Mouse (Mus musculus) erythroblast, adult 5-6 weeks (primary cell): ENCODE data around the gene Leap2. TPM values are rescaled to one million over a fixed set of nuclear protein-coding genes. Genes with fewer than 3 reads are reported as not detected.
A peak's percentile ranks its signal among the peaks of the same experiment; 100 is the strongest.
"Not testable (repeated sequence)": the region's sequence is repeated elsewhere in the genome, so short reads cannot be mapped to it uniquely, and the experiment has no call there.

ENCODE experiments used
- ATAC-seq: replicated peaks from 2 replicates; pipeline ENCODE4 v1.8.0; 2016; ENCODE audit warnings: moderate number of reproducible peaks, mild to moderate bottlenecking, moderate TSS enrichment, inconsistent platforms; ENCODE audit not compliant: poor library complexity, low FRiP score, severe bottlenecking
- total RNA-seq, 2 experiments: library from RNA; stranded (forward) in 1 of 2; stranded (reverse) in 1 of 2; fragments of 150-400 nt in 1 of 2; fragments of 200-764, 138-1000 nt in 1 of 2; gene quantifications; 2 replicates each; pipeline versions ENCODE4 v1.2.3 to v1.2.4; 2015 to 2017; ENCODE audit warnings: low replicate concordance in 2 of 2

Leap2 gene
- total RNA-seq, 2 experiments from 2014 or later: not detected

DNA sequence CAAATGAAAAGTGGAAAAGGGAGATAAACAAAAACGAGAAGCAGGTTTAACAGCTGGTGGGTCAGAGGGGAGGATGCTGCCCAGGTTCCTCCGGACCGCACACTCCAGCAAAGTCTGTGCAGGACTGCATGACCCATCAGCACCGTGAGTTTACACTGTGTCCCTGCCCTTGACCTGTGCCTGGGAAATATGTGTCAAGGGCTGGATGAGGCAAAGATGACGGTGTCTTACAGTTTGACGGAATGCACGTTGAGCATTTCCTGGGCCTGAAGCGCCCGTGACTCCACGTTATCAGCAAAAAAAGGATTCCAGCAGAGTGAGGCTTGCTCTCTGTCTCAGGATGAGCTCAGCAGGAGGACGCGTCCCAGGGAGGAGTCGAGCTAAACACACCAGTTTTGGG is 22.6 kb upstream of the Leap2 start:
- no peak for ATAC-seq

DNA sequence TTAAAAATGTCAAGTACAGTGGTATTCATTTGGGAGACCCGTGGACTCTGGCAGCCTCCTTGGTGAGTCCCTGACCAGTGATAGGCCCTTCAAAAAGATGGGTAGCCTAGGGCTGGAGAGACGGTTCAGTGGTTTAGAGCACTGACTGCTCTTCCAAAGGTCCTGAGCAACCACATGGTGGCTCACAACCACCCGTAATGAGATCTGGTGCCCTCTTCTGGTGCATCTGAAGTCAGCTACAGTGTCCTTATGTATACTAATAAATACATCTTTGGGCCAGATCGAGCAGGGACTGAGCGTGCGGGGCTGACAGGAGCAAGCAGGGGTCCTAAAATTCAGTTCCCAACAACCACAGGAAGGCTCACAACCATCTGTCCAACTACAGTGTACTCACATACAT is 20.9 kb upstream of the Leap2 start:
- ATAC-seq: no peak

DNA sequence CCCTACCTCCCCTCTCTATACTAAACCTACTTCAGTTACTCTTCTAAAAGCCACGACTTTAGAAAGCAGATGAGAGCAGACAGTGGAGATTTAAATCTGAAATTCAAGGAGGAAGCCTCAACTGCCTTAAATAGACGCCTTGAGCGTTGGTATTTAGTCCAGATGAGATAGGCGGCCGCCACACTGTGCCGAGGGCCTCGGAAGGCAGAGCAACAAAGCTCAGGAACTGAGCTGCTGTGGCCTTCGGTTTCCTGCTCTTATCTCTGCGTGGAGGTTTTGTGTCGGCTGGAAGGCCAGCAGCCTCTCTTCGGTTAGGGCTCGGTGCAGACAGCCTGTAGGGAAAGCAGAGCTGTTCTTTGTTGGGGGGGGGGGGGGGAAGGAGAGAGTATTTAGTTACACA is 19.0 kb upstream of the Leap2 start:
- ATAC-seq: no peak

DNA sequence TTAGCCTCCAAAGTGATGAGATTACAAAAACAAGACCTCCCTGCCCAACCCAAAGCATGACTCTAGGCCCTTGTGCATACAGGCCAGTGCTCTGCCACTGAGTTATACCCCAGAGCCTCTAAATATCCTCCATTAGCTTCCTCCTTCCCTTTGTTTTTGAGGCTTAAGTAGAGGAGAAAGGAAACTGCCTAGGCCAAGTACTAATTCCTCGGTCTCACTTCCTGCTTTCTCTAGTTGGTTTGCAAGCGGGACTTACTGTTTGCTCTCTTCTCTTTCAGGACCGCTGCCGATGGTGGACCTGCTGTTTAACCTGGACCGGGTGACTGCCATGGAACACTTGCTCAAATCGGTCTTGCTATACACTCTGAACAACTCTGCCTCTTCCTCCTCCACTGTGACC is 13.4 kb upstream of the Leap2 start:
- no peak for ATAC-seq

DNA sequence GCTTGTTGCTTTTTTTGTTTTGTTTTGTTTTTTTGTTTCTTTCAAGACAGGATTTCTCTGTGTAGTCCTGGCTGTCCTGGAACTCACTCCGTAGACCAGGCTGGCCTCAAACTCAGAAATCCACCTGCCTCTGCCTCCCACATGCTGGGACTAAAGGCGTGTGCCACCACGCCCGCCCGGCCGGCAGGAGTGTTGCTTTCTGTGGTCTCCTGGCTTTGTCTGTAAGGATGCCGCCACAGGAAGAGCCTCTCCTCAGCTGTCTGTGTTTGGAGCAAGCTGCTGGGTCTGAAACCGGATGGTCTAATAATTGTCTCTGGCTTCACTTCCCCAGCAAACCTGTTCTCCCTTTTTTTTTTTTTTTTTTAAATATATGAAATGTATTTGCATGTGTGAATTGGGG is 12.5 kb upstream of the Leap2 start:
- no peak for ATAC-seq

DNA sequence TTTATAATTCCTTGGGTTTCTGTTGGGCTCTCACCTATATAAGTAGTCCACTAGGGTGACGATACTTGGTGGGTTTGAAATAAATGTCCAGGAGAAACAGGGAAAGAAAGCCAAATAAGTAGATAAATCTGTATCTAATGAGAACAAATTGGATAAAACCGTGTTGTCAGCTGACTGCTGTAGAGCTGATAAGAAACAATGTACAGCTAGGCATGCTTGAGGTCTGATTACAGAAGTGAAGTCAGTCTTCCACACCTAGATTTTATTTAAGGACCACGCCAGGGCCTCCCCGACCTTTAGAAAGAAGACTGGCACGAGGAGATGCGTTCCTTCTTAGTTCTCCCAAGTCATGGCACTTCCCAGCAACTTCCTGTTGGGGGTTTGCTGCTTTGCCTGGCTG is 10.1 kb upstream of the Leap2 start:
- no peak for ATAC-seq

DNA sequence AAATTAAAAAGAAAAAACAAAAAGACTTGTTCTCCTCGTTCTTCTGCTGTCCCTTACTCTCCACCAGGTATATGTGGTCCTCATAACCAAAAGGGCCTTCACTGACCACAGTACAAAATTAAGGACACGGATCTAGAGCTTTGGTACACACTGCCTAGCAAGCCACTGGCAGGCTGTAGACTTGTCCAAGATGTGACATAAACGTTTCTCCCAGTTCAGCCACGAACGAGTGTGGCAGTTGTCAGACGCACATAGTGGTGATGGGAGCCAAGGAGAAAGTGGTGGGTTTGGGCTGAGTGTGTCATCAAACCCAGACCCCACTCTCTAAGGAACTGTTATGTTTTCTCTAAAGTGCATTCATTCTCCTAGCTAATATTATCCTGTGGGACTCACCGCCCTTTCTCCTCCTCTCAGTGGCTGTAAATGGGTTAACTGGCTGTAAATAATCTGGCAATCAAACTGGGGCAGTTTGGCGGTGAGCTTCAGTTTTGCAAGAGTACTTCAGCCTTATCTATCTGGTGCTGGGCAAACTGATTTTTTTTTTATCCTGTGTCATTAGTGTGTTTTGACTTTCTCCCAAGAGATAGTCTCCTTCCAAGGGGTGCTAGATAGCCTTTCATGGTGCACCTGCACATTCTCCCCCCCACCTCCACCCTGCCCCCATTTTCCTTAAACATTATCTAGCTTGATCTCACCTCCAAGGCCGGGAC is 8.5 kb upstream of the Leap2 start:
- ATAC-seq: peak; percentile 11

DNA sequence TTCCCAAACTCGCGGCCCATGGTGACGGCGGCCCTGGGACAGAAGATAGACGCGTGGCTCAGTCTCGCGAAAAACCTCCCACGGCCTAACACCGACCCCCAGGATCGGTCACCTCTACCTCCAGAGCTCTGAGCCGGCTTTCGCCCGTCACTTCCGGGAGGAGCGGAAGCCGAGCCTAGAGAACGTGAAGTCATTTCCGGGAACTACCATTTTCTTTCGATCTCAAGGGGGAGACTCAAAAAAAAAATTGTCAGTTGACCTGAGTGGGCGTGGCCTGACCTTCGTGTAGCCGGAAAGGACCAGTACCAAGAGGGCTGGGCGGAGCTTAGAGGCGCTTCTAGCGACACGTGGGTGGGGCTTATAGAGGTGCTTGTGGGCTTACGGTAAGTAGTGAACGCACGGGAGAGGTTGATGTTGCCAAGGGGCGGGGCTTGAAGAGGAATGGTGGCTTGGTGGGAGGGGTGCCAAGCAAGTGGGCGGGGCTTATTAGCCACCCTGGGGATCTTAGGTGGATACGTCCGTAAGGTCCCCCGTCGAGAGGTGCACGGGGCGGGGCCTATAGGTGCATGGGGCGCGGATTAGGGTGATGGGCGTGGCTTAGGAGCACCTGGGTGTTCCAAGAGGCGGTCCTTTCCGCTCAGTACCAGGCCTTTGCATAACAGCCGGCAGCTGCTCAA is 7.8 kb upstream of the Leap2 start, which contains the start of the genes Uqcrq and Gdf9:
Gene Uqcrq, minus strand, starts transcription at position 162 of the 677 bp plus-strand sequence.
Gene Gdf9, plus strand, starts transcription at position 354 of the 677 bp plus-strand sequence.
- peak; percentile 89 for ATAC-seq

DNA sequence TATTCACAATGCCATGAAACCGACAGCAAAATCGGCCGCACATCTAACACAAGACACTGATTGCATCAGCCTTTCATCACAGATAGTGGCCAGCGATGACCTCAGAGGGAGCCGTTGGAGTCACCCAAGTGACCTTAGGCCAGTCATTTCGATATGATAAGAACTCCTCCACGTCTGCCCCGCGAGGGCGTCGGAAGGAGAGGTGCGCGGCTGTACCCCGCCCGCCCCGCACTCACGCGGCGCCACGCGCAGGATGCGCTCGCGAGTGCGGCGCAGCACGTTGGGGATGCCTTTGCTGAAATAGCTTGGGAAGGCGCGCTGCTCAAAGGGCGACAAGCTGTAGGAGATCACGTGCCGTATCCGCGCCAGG is 7.3 kb upstream of the Leap2 start:
- ATAC-seq: peak; percentile 55

DNA sequence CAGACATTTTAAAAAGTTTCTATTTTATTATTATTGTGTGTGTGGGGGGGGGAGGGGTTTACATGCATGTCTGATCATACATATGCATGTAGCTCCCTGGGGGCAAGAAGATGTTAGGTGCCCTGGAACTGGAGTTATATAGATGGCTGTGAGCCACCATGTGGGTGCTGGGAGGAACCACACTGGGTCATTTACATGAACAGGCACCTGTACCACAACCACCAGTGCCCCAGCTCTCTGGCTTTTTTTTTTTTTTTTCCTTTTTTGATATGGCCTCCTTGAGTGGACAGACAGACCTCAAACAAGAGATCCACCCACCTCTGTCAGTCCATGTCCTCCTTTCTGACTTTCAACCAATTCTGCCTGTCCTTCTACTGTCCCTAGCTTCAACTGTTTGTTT is 6.2 kb upstream of the Leap2 start:
- no peak for ATAC-seq

DNA sequence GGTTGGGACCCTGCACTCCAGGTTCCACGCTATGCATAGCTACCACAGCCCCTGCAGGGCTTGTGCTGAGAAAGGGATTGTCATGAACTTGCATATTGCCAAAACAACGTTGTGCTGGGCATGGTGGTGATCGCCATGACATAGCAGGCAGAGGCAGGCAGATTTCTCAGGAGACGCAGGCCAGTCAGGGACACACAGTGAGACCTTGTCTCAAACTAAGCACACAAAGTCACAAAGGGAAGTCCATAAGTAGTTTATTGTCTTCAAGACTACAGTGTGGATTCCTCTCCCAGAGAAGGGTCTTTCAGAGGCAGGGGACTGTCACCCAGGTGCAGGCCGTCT is 5.7 kb upstream of the Leap2 start:
- no peak for ATAC-seq

DNA sequence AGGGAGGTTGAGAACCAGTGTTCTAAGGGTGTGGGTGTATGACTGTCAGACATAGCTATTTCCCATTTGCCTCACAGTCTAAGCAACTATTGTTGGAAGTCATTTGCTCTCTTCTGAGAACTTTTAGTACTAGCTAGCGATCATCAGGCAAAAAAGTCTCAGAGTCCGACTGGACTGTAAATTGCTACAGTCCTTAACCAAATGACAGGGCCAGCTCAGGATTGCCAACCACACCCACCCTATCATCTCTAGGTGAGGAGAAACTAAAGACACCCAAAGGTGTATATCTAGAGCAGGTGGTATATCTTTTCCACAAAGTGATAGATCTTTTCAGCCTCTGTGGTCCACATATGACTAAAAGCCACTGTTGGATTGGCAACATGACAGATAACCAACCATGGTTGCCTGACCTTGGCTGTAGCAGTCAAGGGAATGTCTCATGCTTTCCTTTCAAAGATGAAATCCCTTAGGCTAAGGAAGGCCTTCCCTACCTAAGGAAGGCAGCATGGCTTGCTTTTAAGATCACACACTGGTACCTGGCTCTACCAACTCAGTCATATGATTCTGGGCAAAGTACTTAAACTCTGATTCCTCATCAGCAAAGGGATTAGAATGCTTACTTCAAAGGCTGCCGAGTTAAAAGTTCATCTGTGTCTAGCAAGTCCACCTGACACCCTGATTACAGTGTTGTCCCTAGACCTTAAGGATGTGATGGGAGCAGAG is 5.2 kb upstream of the Leap2 start:
- no peak for ATAC-seq

DNA sequence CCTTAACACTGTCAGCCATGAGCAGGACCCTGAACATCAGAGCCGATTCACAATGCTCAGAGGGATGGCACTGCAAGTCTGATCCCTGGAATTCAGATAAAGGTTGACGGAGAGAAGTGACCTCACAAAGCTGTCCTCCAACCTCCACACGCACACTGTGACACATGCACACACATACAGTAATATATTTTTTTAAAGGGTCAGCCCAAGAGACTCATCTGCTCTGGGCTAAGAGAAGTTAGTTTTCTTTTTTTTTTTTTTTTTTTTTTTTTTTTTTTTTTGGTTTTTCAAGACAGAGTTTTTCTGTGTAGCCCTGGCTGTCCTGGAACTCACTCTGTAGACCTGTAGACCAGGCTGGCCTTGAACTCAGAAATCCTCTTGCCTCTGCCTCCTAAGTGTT is 3.9 kb upstream of the Leap2 start:
- ATAC-seq: not testable (repeated sequence)

DNA sequence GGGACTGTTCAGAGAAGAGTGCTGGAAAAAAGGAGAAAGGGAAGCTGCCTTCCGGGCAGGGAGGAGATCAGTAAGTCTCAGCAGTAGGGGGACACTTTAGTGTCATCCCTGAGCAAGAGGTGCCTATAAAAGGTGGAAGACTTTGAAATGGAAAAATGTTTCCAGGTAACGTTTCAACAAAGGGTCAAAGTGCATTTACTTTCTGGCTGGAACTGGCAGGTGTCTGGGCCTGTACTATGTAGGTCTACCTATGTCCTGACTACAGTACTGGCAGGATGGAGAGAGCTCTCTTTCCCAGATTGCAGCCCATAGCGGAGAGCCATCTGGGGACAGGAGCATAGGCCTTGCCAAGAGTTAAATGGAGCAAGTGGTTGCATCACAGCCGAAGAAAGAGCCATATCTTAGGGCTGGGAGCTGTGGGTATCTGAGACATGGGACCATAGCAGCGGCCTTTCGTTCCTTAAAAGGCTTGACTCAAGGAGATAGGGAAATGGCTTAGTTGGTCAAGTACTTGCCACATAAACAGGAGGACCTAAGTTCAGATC is 2.8 kb upstream of the Leap2 start:
- no peak for ATAC-seq

DNA sequence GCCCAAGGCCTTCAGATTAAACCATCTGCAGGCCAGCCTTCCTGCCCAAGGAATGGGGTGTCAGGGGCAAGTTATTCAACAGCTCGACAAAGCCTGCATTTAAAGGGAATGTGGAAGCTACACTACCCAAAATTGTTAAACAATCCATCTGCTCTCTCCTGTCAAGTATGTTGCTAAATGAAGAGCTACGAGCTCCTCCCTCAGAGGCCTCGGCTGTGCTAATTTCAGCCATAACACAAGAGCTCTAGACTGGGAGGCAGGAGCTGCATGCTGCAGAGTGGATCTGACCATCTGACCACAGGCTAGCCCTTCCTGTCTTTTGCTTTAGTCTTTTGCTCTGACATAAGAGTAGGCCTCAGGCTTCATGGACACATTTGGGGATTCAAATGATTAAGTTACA is 2.3 kb upstream of the Leap2 start:
- no peak for ATAC-seq

DNA sequence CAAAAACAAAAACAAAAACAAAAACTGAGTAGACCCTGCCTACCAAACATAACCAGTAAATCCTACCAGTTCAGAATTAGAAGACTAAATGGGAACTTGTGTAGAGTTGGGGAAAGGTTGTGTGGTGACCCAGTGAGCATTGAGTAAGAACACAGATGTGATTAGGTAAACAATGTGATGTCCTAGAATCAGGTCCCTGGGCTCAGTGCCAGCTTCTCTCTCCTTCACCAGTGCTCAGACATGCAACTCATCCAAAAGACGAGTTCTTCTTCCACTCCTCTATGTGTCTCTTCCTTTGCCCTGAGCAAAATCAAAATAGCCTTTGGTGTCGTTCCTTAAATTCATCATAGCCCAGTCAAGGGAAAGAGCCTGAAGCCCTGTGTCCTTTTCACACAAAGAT is 1.9 kb upstream of the Leap2 start:
- no peak for ATAC-seq

DNA sequence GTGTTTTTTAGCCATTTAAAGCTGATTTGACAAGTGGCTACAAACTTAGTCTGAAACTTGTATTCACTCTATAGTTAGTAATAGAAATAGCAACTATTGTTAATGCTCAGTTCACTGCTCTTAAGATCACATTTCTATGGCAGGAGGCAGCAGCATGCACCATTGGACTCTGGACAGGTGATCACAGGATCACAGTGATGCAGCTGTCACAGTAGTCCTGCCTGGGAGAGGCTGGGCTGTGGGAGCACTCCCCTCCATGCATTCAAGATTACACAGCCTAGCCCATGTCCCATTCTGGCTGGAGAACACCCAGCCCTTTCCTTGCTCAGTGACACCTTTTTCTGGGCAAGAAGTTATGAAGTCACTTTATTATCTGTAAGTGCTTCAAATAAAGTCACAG is 4.9 kb downstream of the Leap2 start:
- no peak for ATAC-seq

DNA sequence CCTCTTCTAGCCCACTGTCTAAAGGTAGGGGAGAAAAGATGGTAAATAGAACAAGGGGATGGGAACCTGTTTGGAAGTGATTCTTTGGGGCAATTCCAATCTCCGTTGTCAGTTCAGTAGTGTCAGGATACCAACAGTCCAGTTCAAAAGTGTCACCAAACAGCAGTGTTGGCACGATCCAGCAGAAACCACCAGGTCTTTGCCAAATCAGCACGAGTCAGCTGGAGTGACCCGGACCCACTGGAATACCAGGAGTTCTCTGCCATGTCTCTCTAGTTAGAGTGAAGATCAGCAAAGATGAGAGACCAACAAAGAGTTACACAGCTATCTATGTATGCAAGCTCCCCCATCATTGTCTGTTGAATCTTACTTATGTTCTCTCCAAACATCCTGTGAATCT is 9.1 kb downstream of the Leap2 start:
- ATAC-seq: no peak

DNA sequence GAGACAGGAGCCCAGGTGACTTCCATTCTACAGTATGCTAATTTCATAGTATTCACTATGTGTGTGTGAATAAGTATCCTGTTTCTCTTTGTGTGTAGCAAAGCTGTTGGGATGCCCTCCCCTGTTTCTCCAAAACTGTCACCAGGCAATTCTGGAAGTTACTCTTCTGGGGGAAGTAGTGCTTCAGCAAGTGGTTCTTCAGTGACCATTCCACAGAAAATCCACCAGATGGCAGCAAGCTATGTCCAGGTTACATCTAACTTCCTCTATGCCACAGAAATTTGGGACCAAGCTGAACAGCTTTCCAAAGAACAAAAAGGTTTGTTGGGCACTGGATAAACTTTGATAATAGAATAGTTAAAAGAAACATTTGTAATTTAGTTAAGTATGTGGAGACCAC is 11.2 kb downstream of the Leap2 start:
- ATAC-seq: no peak

DNA sequence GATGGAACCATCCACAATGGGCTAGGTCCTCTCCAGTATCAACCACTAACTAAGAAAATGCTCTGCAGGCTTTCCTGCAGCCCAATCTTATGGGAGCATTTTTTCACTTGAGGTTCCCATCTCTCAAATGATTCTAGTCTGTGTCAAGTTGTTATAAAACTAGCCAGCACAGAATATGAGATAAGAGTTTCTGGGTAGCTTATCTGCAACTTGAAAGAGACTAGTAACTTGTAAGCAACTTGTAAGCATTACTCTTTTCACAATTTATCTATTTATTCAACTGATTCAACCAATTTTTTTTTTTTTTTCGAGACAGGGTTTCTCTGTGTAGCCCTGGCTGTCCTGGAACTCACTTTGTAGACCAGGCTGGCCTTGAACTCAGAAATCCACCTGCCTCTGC is 19.3 kb downstream of the Leap2 start:
- ATAC-seq: no peak

DNA sequence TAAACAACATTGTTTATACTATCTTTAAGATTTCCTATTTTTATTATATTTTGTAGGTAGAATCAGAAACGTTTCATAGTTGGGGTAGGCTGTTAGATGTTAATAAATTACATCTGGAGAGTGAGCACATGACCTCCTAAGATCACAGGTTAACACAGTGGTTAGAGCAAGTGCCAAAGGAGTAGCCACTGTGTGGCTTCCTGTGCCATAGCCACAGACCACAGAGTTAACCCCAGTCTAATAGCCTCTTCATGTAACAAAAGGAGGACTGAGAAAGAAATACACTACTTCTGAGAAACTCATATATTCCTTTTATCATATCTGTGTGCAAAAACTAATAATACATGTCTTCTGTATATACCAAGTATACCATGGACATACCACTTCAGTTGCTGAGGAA is 29.1 kb downstream of the Leap2 start:
- ATAC-seq: no peak
